ENCODE assay signal across 14 mouse cellular contexts in the genomic region with DNA sequence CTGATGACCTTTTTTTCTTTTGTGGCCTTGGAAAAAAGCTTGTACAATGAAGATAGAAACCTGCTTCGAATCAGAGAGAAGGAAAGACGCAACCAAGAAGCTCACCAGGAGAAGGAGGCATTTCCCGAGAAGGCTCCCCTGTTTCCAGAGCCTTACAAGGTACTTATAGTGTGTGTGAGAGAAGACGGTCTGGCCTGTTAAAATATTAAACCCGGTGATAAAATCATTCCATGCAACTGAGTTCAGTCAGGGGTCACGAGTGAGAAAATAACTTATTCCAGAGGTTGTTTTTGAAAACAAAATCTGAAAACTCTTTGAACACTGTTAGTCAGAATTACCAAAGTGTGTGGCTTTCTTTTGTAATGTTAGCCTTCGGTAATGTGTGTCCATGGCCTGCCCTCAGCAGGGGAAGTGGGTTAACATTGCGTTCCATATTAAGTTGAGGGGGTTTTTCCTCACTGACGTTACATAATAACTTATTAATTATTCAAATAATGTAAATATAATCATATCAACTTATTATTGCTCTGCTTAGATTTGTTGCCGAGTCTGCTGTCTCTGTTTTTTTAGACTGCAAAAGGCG.
"Had no signal": no experiment of that assay in that cellular context is flagged by ENCODE, and none has a peak within 500 bp of the region (broad histone marks: within the 10 kb centered on the region; RNA-seq: fewer than 3 reads in every experiment).

No protein-coding gene starts in this region.

- H3K9me3 ChIP-seq: limb, embryonic 15.5 days; liver, embryonic 15.5 days; megakaryocyte, embryonic 14.5 days; midbrain, embryonic 15.5 days; neural tube, embryonic 12.5 days had no signal

- H3K9ac ChIP-seq: limb, embryonic 15.5 days; liver, embryonic 15.5 days; lung, embryonic 14.5 days; midbrain, embryonic 15.5 days; neural tube, embryonic 12.5 days had no signal

- H3K27me3 ChIP-seq: limb, embryonic 15.5 days; liver, embryonic 15.5 days; megakaryocyte, embryonic 14.5 days; midbrain, embryonic 15.5 days; neural tube, embryonic 12.5 days had no signal

- DNase-seq: lung, embryonic 14.5 days; lung, postnatal 10 days; lung, postnatal 4 days; thymus, postnatal 4 days had no signal

- H3K36me3 ChIP-seq: midbrain, embryonic 15.5 days had no signal

- H3K4me2 ChIP-seq: limb, embryonic 15.5 days; liver, embryonic 15.5 days; lung, embryonic 14.5 days; midbrain, embryonic 11.5 days; midbrain, embryonic 15.5 days; neural tube, embryonic 12.5 days had no signal

- H3K27ac ChIP-seq: left cerebral cortex, adult 2 months; limb, embryonic 15.5 days; liver, embryonic 15.5 days; midbrain, embryonic 15.5 days; neural tube, embryonic 12.5 days; stomach, postnatal 0 days had no signal

- H3K4me3 ChIP-seq: left cerebral cortex, adult 2 months; limb, embryonic 15.5 days; liver, embryonic 15.5 days; megakaryocyte, embryonic 14.5 days; midbrain, embryonic 15.5 days; neural tube, embryonic 12.5 days had no signal

- ATAC-seq: inflammation-experienced regulatory T-cells, adult 6 months; intestine, postnatal 0 days; midbrain, embryonic 15.5 days had no signal
